Mouse (Mus musculus) skeletal muscle tissue, adult 2 months (tissue): ENCODE measurements around the gene Tmx4.
"Not testable (repeated sequence)": the region's sequence is repeated elsewhere in the genome, so short reads cannot be mapped to it uniquely, and the experiment has no call there.

ENCODE experiments used
- DNase-seq: peaks from one replicate; pipeline ENCODE4 v3.0.0-alpha.2; 2012; ENCODE audit warnings: low read depth, low spot score

Gene Tmx4

GRCm38 (mm10) chr2:134643514-134644300 lies at the start of gene Tmx4:
Tmx4 (minus strand) TSS chr2:134644145.
- peak; percentile 95 for DNase-seq

GRCm38 (mm10) chr2:134692125-134692524 lies 48.2 kb upstream of the Tmx4 start:
- no peak for DNase-seq

GRCm38 (mm10) chr2:134691055-134691454 lies 47.1 kb upstream of the Tmx4 start:
- no peak for DNase-seq

- no peak for DNase-seq
Measured at GRCm38 (mm10) chr2:134682326-134682725, 38.4 kb upstream of the Tmx4 start.

- no peak for DNase-seq
Measured at GRCm38 (mm10) chr2:134681271-134681961, 37.5 kb upstream of the Tmx4 start.

GRCm38 (mm10) chr2:134679567-134679966 lies 35.6 kb upstream of the Tmx4 start:
- DNase-seq, result no peak

- no peak for DNase-seq
Measured at GRCm38 (mm10) chr2:134675465-134675864, 31.5 kb upstream of the Tmx4 start.

- DNase-seq, result no peak
Measured at GRCm38 (mm10) chr2:134673604-134674003, 29.7 kb upstream of the Tmx4 start.

- DNase-seq, result no peak
Measured at GRCm38 (mm10) chr2:134656477-134656876, 12.5 kb upstream of the Tmx4 start.

GRCm38 (mm10) chr2:134654668-134655067 lies 10.7 kb upstream of the Tmx4 start:
- no peak for DNase-seq

GRCm38 (mm10) chr2:134652759-134653158 lies 8.8 kb upstream of the Tmx4 start:
- no peak for DNase-seq

GRCm38 (mm10) chr2:134648999-134649398 lies 5.1 kb upstream of the Tmx4 start:
- DNase-seq, result no peak

- DNase-seq, result no peak
Measured at GRCm38 (mm10) chr2:134645752-134646151, 1.8 kb upstream of the Tmx4 start.

- DNase-seq, result no peak
Measured at GRCm38 (mm10) chr2:134645166-134645565, 1.2 kb upstream of the Tmx4 start.

- DNase-seq, result no peak
Measured at GRCm38 (mm10) chr2:134644301-134644912, 462 bp upstream of the Tmx4 start.

- no peak for DNase-seq
Measured at GRCm38 (mm10) chr2:134642377-134642776, 1.6 kb downstream of the Tmx4 start.

GRCm38 (mm10) chr2:134641372-134641771 lies 2.6 kb downstream of the Tmx4 start:
- no peak for DNase-seq

- no peak for DNase-seq
Measured at GRCm38 (mm10) chr2:134640398-134640797, 3.5 kb downstream of the Tmx4 start.

GRCm38 (mm10) chr2:134628541-134628940 lies 15.4 kb downstream of the Tmx4 start:
- not testable (repeated sequence) for DNase-seq

- no peak for DNase-seq
Measured at GRCm38 (mm10) chr2:134604935-134605334, 39.0 kb downstream of the Tmx4 start.

- no peak for DNase-seq
Measured at GRCm38 (mm10) chr2:134591081-134591694, 52.8 kb downstream of the Tmx4 start.

- DNase-seq, result no peak
Measured at GRCm38 (mm10) chr2:134585243-134585642, 58.7 kb downstream of the Tmx4 start.
